Mouse (Mus musculus) testis, adult 2 months (tissue): Measurements from ENCODE around the gene Camkv.
A peak's percentile ranks its signal among the peaks of the same experiment; 100 is the strongest.

ENCODE experiments used
- CTCF ChIP-seq: fragments of 200-500 bp; IDR thresholded peaks from 2 replicates; pipeline ENCODE4 v1.5.1; 2012; ENCODE audit warnings: low read depth, mild to moderate bottlenecking, inconsistent platforms, low read length, moderate library complexity; ENCODE audit not compliant: control insufficient read depth, insufficient read depth, insufficient replicate concordance
- POLR2A ChIP-seq: fragments of 200-500 bp; IDR thresholded peaks from 2 replicates; pipeline ENCODE4 v1.6.1; 2012; ENCODE audit warnings: low read depth, mild to moderate bottlenecking, inconsistent platforms, low read length, moderate library complexity; ENCODE audit not compliant: control insufficient read depth

DNA sequence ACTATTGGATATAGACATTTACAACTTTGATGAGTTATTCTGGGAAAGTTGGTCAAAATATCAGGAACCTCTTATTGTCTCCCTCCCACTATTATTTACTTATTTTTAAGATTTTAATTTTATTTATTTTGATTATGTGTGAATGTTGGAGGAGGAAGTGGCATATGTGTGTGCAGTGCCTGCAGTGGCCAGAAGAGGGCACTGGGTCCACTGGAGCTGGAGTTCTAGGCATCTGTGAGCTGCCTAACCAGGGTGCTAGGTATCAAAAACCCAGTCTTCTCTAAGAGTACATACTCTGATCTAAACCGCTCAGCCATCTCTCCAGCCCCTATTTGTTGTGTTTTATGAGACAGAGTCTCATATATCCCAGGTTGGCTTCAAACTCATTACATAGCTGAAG, 44.5 kb upstream of the Camkv start:
- TF ChIP-seq CTCF (peak; percentile 64; the same call in 1 of the 2 replicates), POLR2A (no peak)
